Mouse (Mus musculus): Measurements from ENCODE around the gene Gipc3. TPM values are rescaled to one million over a fixed set of nuclear protein-coding genes. Genes with fewer than 3 reads are reported as not detected.

The Gipc3 gene
- polyA plus RNA-seq, 1 experiment = 1.3 TPM

DNA sequence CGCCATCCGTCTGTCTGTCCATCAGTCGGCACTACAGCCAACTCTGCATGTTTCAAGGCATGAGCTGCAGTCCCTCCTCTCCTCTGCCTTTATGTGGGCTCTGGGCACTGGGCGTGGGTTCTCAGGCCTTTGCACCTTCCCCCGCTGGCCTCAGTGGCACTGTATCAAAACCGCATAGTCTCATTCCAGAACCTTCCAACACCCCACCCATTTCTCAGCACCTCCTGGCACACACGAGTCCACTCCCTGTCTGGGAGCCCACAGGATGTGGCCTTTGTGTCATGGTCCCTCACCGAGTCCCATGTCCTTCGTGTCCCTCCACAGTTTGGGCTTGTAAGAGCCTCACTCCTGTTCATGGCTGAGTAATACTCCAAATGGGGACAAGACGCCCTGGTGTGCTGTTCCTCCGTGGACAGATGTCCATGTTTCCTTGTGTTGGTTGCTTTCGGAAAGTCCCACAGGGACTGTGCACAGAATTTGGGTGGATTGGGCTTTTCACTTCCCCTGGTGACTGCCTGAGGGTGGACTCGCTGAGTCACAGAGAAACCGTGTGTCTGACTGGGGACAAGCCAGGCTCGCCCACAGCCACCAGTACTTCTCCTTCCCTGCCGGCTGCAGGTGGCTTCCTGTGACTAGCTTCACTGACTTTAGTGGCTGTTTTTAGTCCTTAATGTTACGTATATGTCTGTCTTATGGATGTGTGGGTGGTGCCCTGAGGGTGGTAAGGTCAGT is 44.5 kb downstream of the Gipc3 start:
- H3K27me3 ChIP-seq (ENCODE audit: control insufficient read depth, insufficient read depth, low read length) = no peaks in the 10 kb centered on the region
- no peak overlapping the region; the same call in 1 of the 2 replicates for H3K4me3 ChIP-seq (ENCODE audit: extremely low read depth, insufficient read depth, insufficient read length)
- DNase-seq (ENCODE audit: low read depth in 1 of 2, low spot score in 2 of 2) = peak in 1 of 2 experiments; percentile 74
- 26% methylated on average over 17 of the region's 17 CpGs for WGBS
- no peak for TF ChIP-seq POLR2A (IDR thresholded peaks at IDR 0.05; ENCODE audit: low read depth, low read length)
- TF ChIP-seq CTCF (IDR thresholded peaks at IDR 0.05; ENCODE audit: extremely low read depth, insufficient read depth, insufficient read length, insufficient replicate concordance) = no peak
- no peaks in the 10 kb centered on the region for H3K36me3 ChIP-seq (ENCODE audit: control insufficient read depth, insufficient read depth, low read length)
- peak overlapping the region; percentile 93 for H3K27ac ChIP-seq (ENCODE audit: insufficient read depth, low read length)
- H3K4me1 ChIP-seq (ENCODE audit: control insufficient read depth, insufficient read depth, insufficient read length) = peaks cover 94% of the 10 kb centered on the region

DNA sequence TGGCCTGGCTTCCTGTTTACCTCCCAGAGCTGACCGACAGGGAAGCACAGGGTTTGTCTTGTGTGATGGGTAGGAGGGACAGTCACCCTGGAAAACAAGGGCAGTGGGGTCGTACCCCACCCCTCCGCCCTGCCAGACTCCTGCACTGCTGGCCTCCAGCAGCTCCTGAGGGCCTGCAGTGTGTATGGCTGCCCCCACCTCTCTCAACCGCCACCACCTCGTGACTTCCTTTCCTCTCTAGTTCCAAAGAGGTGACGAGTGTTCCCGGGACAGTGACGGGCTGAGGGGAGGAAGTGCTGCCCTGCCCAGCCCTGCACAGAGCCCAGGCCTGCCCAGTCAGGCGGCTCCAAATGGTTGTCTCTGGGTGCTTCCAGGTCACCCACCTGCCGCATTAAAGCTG is 45.2 kb downstream of the Gipc3 start:
- 2% methylated on average over 9 of the region's 10 CpGs for WGBS
- TF ChIP-seq CTCF (IDR thresholded peaks at IDR 0.05; ENCODE audit: extremely low read depth, insufficient read depth, insufficient read length, insufficient replicate concordance) (no peak), POLR2A (IDR thresholded peaks at IDR 0.05; ENCODE audit: low read depth, low read length) (no peak)
- Histone ChIP-seq H3K27ac (ENCODE audit: insufficient read depth, low read length) (peak overlapping the region; percentile 93), H3K36me3 (ENCODE audit: control insufficient read depth, insufficient read depth, low read length) (no peaks in the 10 kb centered on the region), H3K4me3 (ENCODE audit: extremely low read depth, insufficient read depth, insufficient read length) (peak overlapping the region; percentile 4; the same call in 1 of the 2 replicates), H3K27me3 (ENCODE audit: control insufficient read depth, insufficient read depth, low read length) (no peaks in the 10 kb centered on the region), H3K4me1 (ENCODE audit: control insufficient read depth, insufficient read depth, insufficient read length) (peaks cover 88% of the 10 kb centered on the region)
- DNase-seq (ENCODE audit: low read depth in 1 of 2, low spot score in 2 of 2) = peak in 1 of 2 experiments; percentile 72

DNA sequence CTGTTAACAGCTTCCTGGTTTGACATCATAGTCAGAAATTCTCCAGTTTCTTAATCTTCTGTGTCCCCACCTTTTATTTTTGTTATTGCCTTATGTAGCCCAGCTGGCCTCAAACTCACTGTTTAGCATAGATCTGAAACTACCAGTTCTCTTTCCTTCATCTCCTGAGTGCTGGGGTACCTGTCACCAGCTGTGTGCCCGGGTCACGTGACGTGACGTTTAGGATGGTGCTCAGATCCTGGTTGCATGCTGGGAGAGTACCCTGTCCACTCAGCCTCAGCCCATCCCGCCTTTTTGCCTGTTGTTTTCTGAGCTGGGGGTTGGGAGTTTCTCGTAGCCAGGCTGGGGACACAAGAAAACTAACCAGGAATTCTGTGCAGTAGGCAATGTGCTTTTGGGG is 45.8 kb downstream of the Gipc3 start:
- peak in 1 of 2 experiments; percentile 53 for DNase-seq (ENCODE audit: low read depth in 1 of 2, low spot score in 2 of 2)

DNA sequence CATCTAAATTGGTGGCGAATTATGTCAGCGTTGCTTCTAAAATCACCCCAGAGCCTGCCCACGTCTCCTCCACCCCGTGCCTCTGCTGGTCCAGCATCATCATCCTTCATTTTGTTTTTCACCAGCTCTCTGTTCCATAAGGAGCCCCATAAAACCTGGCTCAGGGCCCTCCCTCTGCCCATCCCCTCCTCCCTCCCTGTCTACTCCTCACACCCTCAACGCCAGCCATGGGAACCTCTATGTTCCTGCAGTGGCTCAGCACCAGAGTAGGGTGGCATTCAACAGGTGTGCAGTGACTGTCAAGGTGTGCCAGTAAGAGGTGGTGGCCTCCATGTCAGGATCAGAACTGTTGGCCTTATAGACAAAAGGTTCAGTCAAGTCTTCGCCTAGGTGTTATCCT is 47.9 kb downstream of the Gipc3 start:
- Histone ChIP-seq H3K36me3 (ENCODE audit: control insufficient read depth, insufficient read depth, low read length) (no peaks in the 10 kb centered on the region), H3K4me3 (ENCODE audit: extremely low read depth, insufficient read depth, insufficient read length) (no peak overlapping the region), H3K4me1 (ENCODE audit: control insufficient read depth, insufficient read depth, insufficient read length) (peaks cover 73% of the 10 kb centered on the region), H3K27ac (ENCODE audit: insufficient read depth, low read length) (no peak overlapping the region), H3K27me3 (ENCODE audit: control insufficient read depth, insufficient read depth, low read length) (no peaks in the 10 kb centered on the region)
- TF ChIP-seq POLR2A (IDR thresholded peaks at IDR 0.05; ENCODE audit: low read depth, low read length) (no peak), CTCF (IDR thresholded peaks at IDR 0.05; ENCODE audit: extremely low read depth, insufficient read depth, insufficient read length, insufficient replicate concordance) (no peak)
- 90% methylated on average over 6 of the region's 6 CpGs for WGBS
- no peak for DNase-seq (ENCODE audit: low read depth in 1 of 2, low spot score in 2 of 2)

More for the DNA sequence above, 45.8 kb downstream of the Gipc3 start:
- 17% methylated on average over 6 of the region's 6 CpGs for WGBS
- H3K27me3 ChIP-seq (ENCODE audit: control insufficient read depth, insufficient read depth, low read length) = no peaks in the 10 kb centered on the region
- H3K4me3 ChIP-seq (ENCODE audit: extremely low read depth, insufficient read depth, insufficient read length) = no peak overlapping the region
- no peak for TF ChIP-seq CTCF (IDR thresholded peaks at IDR 0.05; ENCODE audit: extremely low read depth, insufficient read depth, insufficient read length, insufficient replicate concordance)
- H3K36me3 ChIP-seq (ENCODE audit: control insufficient read depth, insufficient read depth, low read length) = no peaks in the 10 kb centered on the region
- H3K27ac ChIP-seq (ENCODE audit: insufficient read depth, low read length) = peak overlapping the region; percentile 93
- peaks cover 82% of the 10 kb centered on the region for H3K4me1 ChIP-seq (ENCODE audit: control insufficient read depth, insufficient read depth, insufficient read length)

DNA sequence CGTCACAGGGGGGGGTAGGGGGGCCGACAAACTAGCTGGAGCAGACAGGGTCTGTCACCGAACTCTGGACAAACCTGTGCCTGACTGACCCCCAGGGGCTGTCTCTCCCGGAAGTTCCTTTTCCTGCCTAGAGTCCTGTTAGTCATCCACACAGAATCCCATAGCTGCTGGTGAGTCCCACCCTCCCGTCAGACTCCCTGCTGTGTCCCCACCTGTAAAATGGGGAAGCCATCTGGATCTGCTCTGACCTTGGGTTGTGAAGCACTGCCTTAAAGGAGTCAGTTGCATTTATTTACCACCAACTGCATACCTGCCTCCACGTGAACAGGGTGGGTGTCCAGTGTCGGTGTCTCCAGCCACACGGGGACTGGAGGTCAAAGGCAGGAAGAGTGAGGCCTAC is 48.6 kb downstream of the Gipc3 start:
- H3K27ac ChIP-seq (ENCODE audit: insufficient read depth, low read length) = no peak overlapping the region
- no peak for TF ChIP-seq CTCF (IDR thresholded peaks at IDR 0.05; ENCODE audit: extremely low read depth, insufficient read depth, insufficient read length, insufficient replicate concordance)
- no peak for TF ChIP-seq POLR2A (IDR thresholded peaks at IDR 0.05; ENCODE audit: low read depth, low read length)
- H3K4me3 ChIP-seq (ENCODE audit: extremely low read depth, insufficient read depth, insufficient read length) = no peak overlapping the region
- peaks cover 66% of the 10 kb centered on the region for H3K4me1 ChIP-seq (ENCODE audit: control insufficient read depth, insufficient read depth, insufficient read length)
- DNase-seq (ENCODE audit: low read depth in 1 of 2, low spot score in 2 of 2) = no peak
- H3K27me3 ChIP-seq (ENCODE audit: control insufficient read depth, insufficient read depth, low read length) = no peaks in the 10 kb centered on the region
- WGBS = 32% methylated on average over 8 of the region's 8 CpGs
- no peaks in the 10 kb centered on the region for H3K36me3 ChIP-seq (ENCODE audit: control insufficient read depth, insufficient read depth, low read length)

DNA sequence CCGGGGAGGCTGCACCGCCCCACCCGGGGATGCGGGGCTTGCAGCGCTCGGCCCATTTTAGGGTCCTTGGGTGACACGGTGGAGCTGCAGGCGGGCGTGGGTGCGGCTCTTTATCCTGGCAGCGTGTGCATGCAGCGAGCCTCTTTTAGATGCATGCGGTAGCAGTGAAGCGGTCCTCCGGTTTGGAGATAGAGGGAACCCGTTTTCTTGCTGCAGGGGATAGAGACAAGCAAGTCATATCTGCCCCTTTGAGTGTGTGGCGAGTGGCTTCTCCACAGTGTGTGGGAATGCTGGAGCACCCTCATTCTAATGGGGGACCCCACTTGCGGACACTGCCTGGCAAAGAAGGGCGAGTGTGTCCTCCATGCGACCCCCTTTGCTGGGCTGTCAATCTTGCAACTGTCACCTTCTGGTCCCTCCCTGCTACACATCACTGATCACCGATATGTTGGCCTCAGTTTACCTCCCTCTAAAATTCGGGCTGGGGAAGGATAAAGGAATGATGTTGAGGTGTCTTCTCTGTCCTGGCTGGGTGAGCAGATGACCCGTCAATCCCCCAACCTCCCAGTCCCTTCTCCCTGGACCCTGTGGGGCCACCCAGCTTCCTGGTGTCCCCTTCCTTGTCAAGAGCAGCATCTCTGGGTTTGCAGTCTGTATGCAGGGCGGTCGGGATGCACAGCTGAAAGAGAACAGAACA is 49.6 kb downstream of the Gipc3 start:
- H3K4me1 ChIP-seq (ENCODE audit: control insufficient read depth, insufficient read depth, insufficient read length) = peaks cover 57% of the 10 kb centered on the region
- no peak for DNase-seq (ENCODE audit: low read depth in 1 of 2, low spot score in 2 of 2)
- 2% methylated on average over 25 of the region's 25 CpGs for WGBS
- no peaks in the 10 kb centered on the region for H3K36me3 ChIP-seq (ENCODE audit: control insufficient read depth, insufficient read depth, low read length)
- TF ChIP-seq POLR2A (IDR thresholded peaks at IDR 0.05; ENCODE audit: low read depth, low read length) = no peak
- TF ChIP-seq CTCF (IDR thresholded peaks at IDR 0.05; ENCODE audit: extremely low read depth, insufficient read depth, insufficient read length, insufficient replicate concordance) = no peak
- peak overlapping the region; percentile 83 for H3K4me3 ChIP-seq (ENCODE audit: extremely low read depth, insufficient read depth, insufficient read length)
- peak overlapping the region; percentile 93 for H3K27ac ChIP-seq (ENCODE audit: insufficient read depth, low read length)
- H3K27me3 ChIP-seq (ENCODE audit: control insufficient read depth, insufficient read depth, low read length) = no peaks in the 10 kb centered on the region
